Mouse (Mus musculus) gastrocnemius, postnatal 25 days (tissue): ENCODE measurements at regions not wholly inside any gene's neighbourhood (a gene's known extent, or its start where the extent isn't known, plus 50 kb on each side); places are given as distances from the start of the nearest gene placed in this dataset.

Experiments used
- DNase-seq: peaks from one replicate; pipeline ENCODE4 v3.0.0; 2022

GRCm38 (mm10) chr13:29019839-29020238 lies 66.3 kb upstream of the Sox4 start:
- DNase-seq: no peak

- DNase-seq: no peak
Observed at GRCm38 (mm10) chr13:29016145-29016651, 62.7 kb upstream of the Sox4 start.

DNA sequence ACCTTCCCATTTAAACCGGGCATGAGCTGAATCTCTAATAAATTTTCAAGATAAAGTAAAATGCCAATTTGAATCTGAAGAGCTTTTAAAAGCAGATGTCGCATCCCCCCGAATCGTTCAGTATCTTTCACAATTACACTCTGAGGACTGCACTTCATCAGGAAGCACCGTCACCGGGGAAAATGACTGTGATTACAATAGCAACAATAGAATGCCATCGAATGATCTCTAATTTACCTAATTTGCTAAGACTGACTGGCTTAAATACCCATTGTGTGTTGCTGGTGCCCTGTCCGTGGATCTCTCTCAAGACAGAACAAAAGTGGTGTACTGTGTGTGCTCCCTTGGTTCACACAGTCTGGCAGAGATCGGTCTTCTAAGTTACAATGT lies 62.1 kb upstream of the Sox4 start:
- DNase-seq: no peak

DNA sequence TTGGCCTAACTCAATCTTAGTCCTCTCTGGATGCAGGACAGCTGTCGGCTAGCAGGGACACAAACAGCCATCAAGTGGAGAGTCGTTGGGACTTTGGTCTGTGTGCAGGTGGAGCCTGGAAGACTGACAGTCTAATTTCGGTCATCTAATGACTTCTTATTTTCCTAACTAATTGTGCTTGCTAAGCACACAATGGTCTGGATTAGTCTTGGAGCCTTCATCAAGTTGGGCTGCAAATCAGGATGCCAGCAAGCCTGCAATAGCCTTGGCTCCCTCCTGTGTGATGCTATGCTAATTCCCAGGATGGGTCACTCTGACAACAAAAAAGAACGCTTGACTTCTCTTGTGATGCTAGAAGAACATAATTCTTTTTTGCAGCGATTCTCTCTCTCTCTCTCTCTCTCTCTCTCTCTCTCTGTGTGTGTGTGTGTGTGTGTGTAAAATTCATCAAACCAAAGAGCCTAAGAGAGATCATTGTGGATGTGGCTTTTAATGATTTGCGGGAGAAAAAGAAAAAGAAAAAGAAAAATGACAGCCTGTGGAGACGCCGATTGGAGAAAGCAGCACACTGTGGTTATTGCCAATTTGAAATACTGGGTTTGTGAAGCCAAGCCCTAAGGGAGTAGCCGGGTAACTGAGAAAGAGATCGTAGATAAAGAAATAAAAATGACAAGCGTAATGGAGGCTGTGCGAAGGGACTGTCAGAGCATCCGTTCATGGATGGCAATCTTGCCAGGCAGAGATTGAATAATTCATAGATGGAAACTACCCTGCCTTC lies 61.5 kb upstream of the Sox4 start:
- DNase-seq: no peak

DNA sequence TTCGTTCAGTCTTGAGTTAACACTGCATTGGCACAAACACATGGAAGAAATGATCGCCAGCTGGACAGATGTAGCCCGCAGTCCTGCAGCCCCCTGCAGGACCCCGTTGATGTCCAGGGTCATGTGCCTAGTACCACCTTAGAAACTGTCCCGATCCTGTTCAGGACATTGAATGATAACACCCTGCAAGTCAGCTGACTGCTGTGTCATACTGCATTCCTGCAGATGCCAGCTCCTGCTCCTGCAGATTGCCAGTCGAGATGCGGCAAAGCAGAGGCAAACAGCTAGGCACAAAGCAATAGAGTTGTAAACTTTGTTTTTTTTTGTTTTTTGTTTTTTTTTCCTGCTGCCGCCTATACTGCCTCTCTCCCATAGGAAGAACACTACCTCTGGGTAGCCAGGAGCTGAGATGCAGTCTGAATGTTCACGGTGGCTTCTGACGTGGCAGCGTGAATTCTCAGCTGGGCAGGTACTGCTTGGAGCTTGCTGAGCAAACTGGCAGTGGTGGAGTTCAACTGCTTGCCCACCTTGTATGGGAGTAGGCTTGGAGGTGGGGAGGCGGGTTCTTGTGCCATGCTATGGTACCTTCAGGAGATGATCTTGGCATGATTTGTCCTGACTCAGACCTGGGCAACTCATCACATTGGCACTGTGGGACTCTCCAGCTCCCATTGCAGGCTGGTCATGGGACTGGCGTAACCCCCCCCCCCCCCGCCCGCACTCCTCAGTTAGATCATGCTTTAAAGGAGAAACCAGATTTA lies 60.7 kb upstream of the Sox4 start:
- peak; percentile 31 for DNase-seq

GRCm38 (mm10) chr13:29006467-29006866 lies 53.0 kb upstream of the Sox4 start:
- DNase-seq: no peak
